Mouse (Mus musculus) kidney, embryonic 16.5 days (tissue): Measurements from ENCODE around the gene Smpd2. TPM values are rescaled to one million over a fixed set of nuclear protein-coding genes. Genes with fewer than 3 reads are reported as not detected.

ENCODE experiments used
- ATAC-seq: fragments of 200-750 bp; cut with Nextera tagmentation; 2 replicates; pipeline ENCODE4 v1.8.0; 2017; ENCODE audit warnings: moderate TSS enrichment; ENCODE audit not compliant: low FRiP score, low TSS enrichment
- H3K27ac ChIP-seq: fragments of 300-500 bp; sonication (generic); 2 replicates; pipeline ENCODE4 v1.5.1; 2014; ENCODE audit warnings: low read length
- H3K27me3 ChIP-seq: fragments of 300-500 bp; sonication (generic); 2 replicates; pipeline ENCODE4 v1.6.1; 2014; ENCODE audit warnings: low read length, control low read depth, mixed read lengths; ENCODE audit not compliant: insufficient read depth
- H3K36me3 ChIP-seq: fragments of 300-500 bp; sonication (generic); 2 replicates; pipeline ENCODE4 v1.6.1; 2014; ENCODE audit warnings: low read length, control low read depth, mixed read lengths; ENCODE audit not compliant: insufficient read depth
- H3K4me1 ChIP-seq: fragments of 300-500 bp; sonication (generic); 2 replicates; pipeline ENCODE4 v1.6.1; 2014; ENCODE audit warnings: low read length, control low read depth, mixed read lengths; ENCODE audit not compliant: insufficient read depth
- H3K4me2 ChIP-seq: fragments of 300-500 bp; sonication (generic); replicated peaks from 2 replicates; pipeline ENCODE4 v1.6.1; 2014; ENCODE audit warnings: low read depth, low read length
- H3K4me3 ChIP-seq: fragments of 300-500 bp; sonication (generic); 2 replicates; pipeline ENCODE4 v1.5.1; 2014; ENCODE audit warnings: mild to moderate bottlenecking, low read length
- H3K9ac ChIP-seq: fragments of 300-500 bp; sonication (generic); replicated peaks from 2 replicates; pipeline ENCODE4 v1.6.1; 2014; ENCODE audit warnings: low read length
- H3K9me3 ChIP-seq: fragments of 300-500 bp; sonication (generic); 2 replicates; pipeline ENCODE4 v1.6.1; 2016; ENCODE audit warnings: low read length, control low read depth
- WGBS: fragments of 180-500 bp; shearing (Covaris S2); extraction: QIAGEN DNeasy Blood & Tissue Kit; methylation state at CpG from one replicate; pipeline ENCODE4 v1.1.7; 2014; 5-methylcytosine and 5-hydroxymethylcytosine counted together
- polyA plus RNA-seq: library from polyadenylated mRNA; unstranded; fragments of >200 nt; fragmentation: Nextera tagmentation; extraction: Ambion mirVana; gene quantifications from 2 replicates; pipeline ENCODE4 v1.2.1, GENCODE M21; 2015

Smpd2 gene
- polyA plus RNA-seq, 1 experiment from 2014 or later = 91.2 TPM

DNA sequence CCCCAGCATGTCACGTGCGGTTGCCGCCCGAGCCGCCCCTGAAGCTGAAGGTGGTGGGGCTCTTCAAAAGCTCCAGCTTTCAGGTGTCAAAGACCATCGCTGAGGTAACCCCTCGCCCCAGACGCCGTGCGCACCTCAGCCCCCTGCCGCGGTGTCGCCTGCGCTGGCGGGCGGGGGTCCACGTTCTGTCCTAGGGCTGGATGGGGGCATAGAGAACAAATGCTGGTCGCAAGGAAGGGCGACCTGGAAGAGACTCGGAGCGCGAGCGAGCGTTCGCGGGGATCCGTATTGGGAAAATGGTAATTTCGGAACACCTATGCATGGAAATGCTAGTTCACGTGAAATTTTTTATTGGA is 327 bp upstream of the Smpd2 start:
- Histone ChIP-seq H3K9me3 (no peaks in the 10 kb centered on the region), H3K9ac (peak overlapping the region; percentile 69), H3K36me3 (peaks cover 21% of the 10 kb centered on the region), H3K27ac (no peak overlapping the region), H3K27me3 (no peaks in the 10 kb centered on the region), H3K4me1 (peaks cover 15% of the 10 kb centered on the region), H3K4me3 (peak overlapping the region; percentile 56), H3K4me2 (peak overlapping the region; percentile 97)
- WGBS = under 1% methylated on average over 29 of the region's 29 CpGs
- peak; percentile 62; the same call in 1 of the 2 replicates for ATAC-seq

DNA sequence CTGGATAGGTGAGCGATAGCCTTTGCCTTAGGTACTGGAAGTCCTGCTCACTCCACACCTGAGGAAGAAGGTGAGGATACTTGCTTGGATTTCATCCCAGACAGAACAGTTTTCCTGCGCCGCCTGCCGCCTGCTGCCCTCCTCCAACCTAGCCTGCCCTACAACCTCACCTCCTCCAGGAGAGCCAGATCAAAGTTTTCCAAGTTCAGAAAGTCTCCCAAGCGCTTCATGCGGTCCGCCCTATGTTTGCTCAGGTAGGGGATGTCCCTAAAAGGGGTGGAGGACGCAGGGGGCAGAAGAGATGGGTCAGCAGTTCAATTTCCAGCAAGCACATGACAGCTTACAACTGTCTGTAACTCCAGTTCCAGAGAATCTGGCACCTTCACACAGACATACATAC is 875 bp downstream of the Smpd2 start:
- 18% methylated on average over 8 of the region's 8 CpGs for WGBS
- peak overlapping the region; percentile 56 for H3K4me3 ChIP-seq
- peak; percentile 17; the same call in 1 of the 2 replicates for ATAC-seq
- H3K9ac ChIP-seq = peak overlapping the region; percentile 69
- no peaks in the 10 kb centered on the region for H3K27me3 ChIP-seq
- peak overlapping the region; percentile 97 for H3K4me2 ChIP-seq
- H3K36me3 ChIP-seq = peaks cover 32% of the 10 kb centered on the region
- H3K27ac ChIP-seq = peak overlapping the region; percentile 75
- H3K9me3 ChIP-seq = no peaks in the 10 kb centered on the region
- H3K4me1 ChIP-seq = peaks cover 15% of the 10 kb centered on the region

DNA sequence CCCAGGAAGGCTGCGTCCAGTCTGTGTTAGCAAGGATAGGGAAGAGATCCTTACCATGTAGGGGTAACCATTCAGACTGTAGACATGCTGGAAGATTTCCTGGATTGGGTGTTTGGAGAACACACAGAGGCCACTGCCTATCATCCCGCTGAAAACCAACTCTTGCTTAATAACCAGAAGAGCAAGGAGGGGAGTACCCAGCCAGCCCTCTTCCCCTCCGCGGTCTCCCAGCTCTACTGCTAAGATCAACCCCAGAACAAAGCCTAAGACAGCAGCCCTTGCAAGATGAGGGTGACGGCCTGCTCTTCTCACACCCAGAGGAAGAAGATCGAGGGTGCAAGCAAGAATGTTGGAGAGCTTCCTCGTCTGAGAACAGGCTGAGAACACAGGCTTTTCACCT is 1.3 kb downstream of the Smpd2 start:
- Histone ChIP-seq H3K4me2 (peak overlapping the region; percentile 97), H3K4me3 (peak overlapping the region; percentile 56), H3K9ac (peak overlapping the region; percentile 69), H3K4me1 (peaks cover 15% of the 10 kb centered on the region), H3K36me3 (peaks cover 36% of the 10 kb centered on the region), H3K9me3 (no peaks in the 10 kb centered on the region), H3K27me3 (no peaks in the 10 kb centered on the region), H3K27ac (no peak overlapping the region)
- ATAC-seq = no peak
- 30% methylated on average over 7 of the region's 7 CpGs for WGBS

GRCm38 (mm10) chr10:41486506-41487170 is 3.5 kb downstream of the Smpd2 start:
- no peaks in the 10 kb centered on the region for H3K9me3 ChIP-seq
- no peak overlapping the region for H3K27ac ChIP-seq
- H3K9ac ChIP-seq = no peak overlapping the region
- no peaks in the 10 kb centered on the region for H3K27me3 ChIP-seq
- ATAC-seq = no peak
- no peak overlapping the region for H3K4me2 ChIP-seq
- H3K36me3 ChIP-seq = peaks cover 58% of the 10 kb centered on the region
- no peak overlapping the region for H3K4me3 ChIP-seq
- WGBS = 86% methylated on average over 14 of the region's 14 CpGs
- peaks cover 15% of the 10 kb centered on the region for H3K4me1 ChIP-seq

GRCm38 (mm10) chr10:41485778-41486177 is 4.4 kb downstream of the Smpd2 start:
- no peaks in the 10 kb centered on the region for H3K9me3 ChIP-seq
- no peak overlapping the region for H3K27ac ChIP-seq
- no peak for ATAC-seq
- WGBS = 74% methylated on average over 16 of the region's 16 CpGs
- H3K4me3 ChIP-seq = no peak overlapping the region
- no peak overlapping the region for H3K4me2 ChIP-seq
- H3K9ac ChIP-seq = no peak overlapping the region
- no peaks in the 10 kb centered on the region for H3K27me3 ChIP-seq
- peaks cover 63% of the 10 kb centered on the region for H3K36me3 ChIP-seq
- H3K4me1 ChIP-seq = peaks cover 15% of the 10 kb centered on the region

- Histone ChIP-seq H3K4me3 (no peak overlapping the region), H3K36me3 (peaks cover 57% of the 10 kb centered on the region), H3K9ac (no peak overlapping the region), H3K4me1 (peaks cover 5% of the 10 kb centered on the region), H3K9me3 (no peaks in the 10 kb centered on the region), H3K27ac (no peak overlapping the region), H3K27me3 (no peaks in the 10 kb centered on the region), H3K4me2 (no peak overlapping the region)
- no peak for ATAC-seq
- WGBS = 85% methylated on average over 7 of the region's 7 CpGs
These were observed 7.7 kb downstream of the Smpd2 start for GRCm38 (mm10) chr10:41482446-41482845.

GRCm38 (mm10) chr10:41480938-41481880 is 9.0 kb downstream of the Smpd2 start:
- Histone ChIP-seq H3K4me1 (peaks cover 16% of the 10 kb centered on the region), H3K9ac (no peak overlapping the region), H3K4me3 (no peak overlapping the region), H3K9me3 (no peaks in the 10 kb centered on the region), H3K36me3 (peaks cover 49% of the 10 kb centered on the region), H3K27me3 (no peaks in the 10 kb centered on the region), H3K4me2 (no peak overlapping the region), H3K27ac (no peak overlapping the region)
- ATAC-seq = no peak
- 72% methylated on average over 33 of the region's 33 CpGs for WGBS

- Histone ChIP-seq H3K36me3 (peaks cover 36% of the 10 kb centered on the region), H3K27me3 (no peaks in the 10 kb centered on the region)
- 89% methylated on average over 3 of the region's 3 CpGs for WGBS
These were observed 10.2 kb downstream of the Smpd2 start for GRCm38 (mm10) chr10:41479961-41480360.

GRCm38 (mm10) chr10:41477278-41478181 is 12.6 kb downstream of the Smpd2 start:
- H3K27ac ChIP-seq = peak overlapping the region; percentile 86
- no peaks in the 10 kb centered on the region for H3K9me3 ChIP-seq
- peak overlapping the region; percentile 98 for H3K4me2 ChIP-seq
- peaks cover 27% of the 10 kb centered on the region for H3K4me1 ChIP-seq
- peak overlapping the region; percentile 75 for H3K4me3 ChIP-seq
- peaks cover 14% of the 10 kb centered on the region; the same call in 1 of the 2 replicates for H3K36me3 ChIP-seq
- 6% methylated on average over 20 of the region's 20 CpGs for WGBS
- H3K9ac ChIP-seq = peak overlapping the region; percentile 77
- H3K27me3 ChIP-seq = no peaks in the 10 kb centered on the region
- ATAC-seq = peak; percentile 78

More at GRCm38 (mm10) chr10:41479961-41480360, 10.2 kb downstream of the Smpd2 start:
- Histone ChIP-seq H3K9ac (no peak overlapping the region), H3K4me1 (peaks cover 27% of the 10 kb centered on the region), H3K4me3 (no peak overlapping the region), H3K27ac (no peak overlapping the region), H3K9me3 (no peaks in the 10 kb centered on the region), H3K4me2 (no peak overlapping the region)
- ATAC-seq = no peak
